10 mouse cellular contexts compared by ENCODE assay signal in genomic region chr13:47650093-47650492, GRCm38 (mm10).
A peak's percentile ranks its signal among the peaks of the same experiment; 100 is the strongest.
DNase-seq lines count a peak whose midpoint lies in the region; ATAC-seq and TF ChIP-seq lines count a peak whose summit lies in the region.
"Had no signal": no experiment of that assay in that cellular context is flagged by ENCODE, and none has a peak within 500 bp of the region (broad histone marks: within the 10 kb centered on the region; RNA-seq: fewer than 3 reads in every experiment).

No protein-coding gene starts in this region.

- H3K4me2 ChIP-seq in heart, embryonic 14.5 days (ENCODE audit: low read length), result peak overlapping the region; percentile 60
- H3K4me2 ChIP-seq in limb, embryonic 14.5 days (replicated peaks; ENCODE audit: low read depth, low read length, severe bottlenecking), result peak overlapping the region; percentile 31

- no peak for TF ChIP-seq POLR2A in limb, embryonic 14.5 days (IDR thresholded peaks at IDR 0.05; ENCODE audit: borderline replicate concordance, extremely low read depth, insufficient read depth, insufficient read length)

- peak; percentile 39 to 42 for DNase-seq in heart, adult 18-20 months
- DNase-seq in heart, postnatal 25 days (ENCODE audit: low spot score), result no peak
- peak; percentile 14 for DNase-seq in R1 (ENCODE audit: low read depth, low spot score)
- no peak for DNase-seq in limb, embryonic 14.5 days (ENCODE audit: low spot score)
- DNase-seq in yolk sac, embryonic 10.5 days (ENCODE audit: low spot score), result no peak
- no peak for DNase-seq in natural killer cell, adult 2 months (ENCODE audit: low spot score in 2 of 2)
- DNase-seq: left cerebral cortex, postnatal 4 days; right cerebral cortex, postnatal 4 days had no signal

- H3K4me3 ChIP-seq in heart, embryonic 14.5 days (ENCODE audit: control insufficient read depth in 1 of 2, insufficient read depth in 1 of 2, low read depth in 1 of 2, low read length in 2 of 2), result peak overlapping the region; percentile 20 to 26; a peak in 3 of 4 replicates
- peak overlapping the region; percentile 17; the same call in 1 of the 2 replicates for H3K4me3 ChIP-seq in limb, embryonic 14.5 days (replicated peaks; ENCODE audit: low read length)

- ATAC-seq in heart, embryonic 14.5 days (ENCODE audit: insufficient number of reproducible peaks, insufficient read depth, low FRiP score, low read depth), result no peak
- no peak for ATAC-seq in limb, embryonic 14.5 days (ENCODE audit: low FRiP score, low read depth)
- ATAC-seq in activated CD4-positive, CD25-positive, alpha-beta regulatory T cell, adult 4 months, result no peak

- no peaks in the 10 kb centered on the region for H3K27me3 ChIP-seq in heart, embryonic 14.5 days (ENCODE audit: control insufficient read depth, insufficient read depth, low read length)
- H3K27me3 ChIP-seq in limb, embryonic 14.5 days (ENCODE audit: control insufficient read depth, insufficient read depth, low read length), result no peaks in the 10 kb centered on the region

- H3K9ac ChIP-seq in heart, embryonic 14.5 days (ENCODE audit: low read length), result no peak overlapping the region
- no peak overlapping the region for H3K9ac ChIP-seq in limb, embryonic 14.5 days (ENCODE audit: low read depth, low read length, severe bottlenecking)

- H3K36me3 ChIP-seq in heart, embryonic 14.5 days (ENCODE audit: control insufficient read depth, insufficient read depth, low read length), result no peaks in the 10 kb centered on the region
- no peaks in the 10 kb centered on the region for H3K36me3 ChIP-seq in limb, embryonic 14.5 days (ENCODE audit: control insufficient read depth, insufficient read depth, low read length)

- H3K4me1 ChIP-seq in heart, embryonic 14.5 days (ENCODE audit: control insufficient read depth in 2 of 2, insufficient read depth in 2 of 2, low read length in 2 of 2), result peaks cover 4 to 6% of the 10 kb centered on the region in 2 experiments; a peak in 3 of 4 replicates
- H3K4me1 ChIP-seq in limb, embryonic 14.5 days (ENCODE audit: control insufficient read depth, insufficient read depth, low read length), result no peaks in the 10 kb centered on the region

- WGBS in heart, embryonic 14.5 days, result 71% methylated on average over 13 of the region's 13 CpGs
- 51% methylated on average over 13 of the region's 13 CpGs for WGBS in limb, embryonic 14.5 days

- H3K9me3 ChIP-seq in heart, embryonic 14.5 days (ENCODE audit: control insufficient read depth, low read length), result no peaks in the 10 kb centered on the region
- H3K9me3 ChIP-seq in limb, embryonic 14.5 days (ENCODE audit: control insufficient read depth, low read length), result no peaks in the 10 kb centered on the region

- H3K27ac ChIP-seq in heart, embryonic 14.5 days (replicated peaks in 1 of 2; ENCODE audit: control insufficient read depth in 1 of 2, insufficient read depth in 1 of 2, low read depth in 2 of 2, low read length in 2 of 2), result no peak overlapping the region
- no peak overlapping the region for H3K27ac ChIP-seq in limb, embryonic 14.5 days (replicated peaks; ENCODE audit: low read depth, low read length)

- intact Hi-C loops in heart, postnatal 25 days (cut with DNase I), result no loop called here

Comparison
In these comparisons a context has a peak if more than half of its experiments do, and no peak if none do; other contexts are left out.
1. DNase-seq: peak in heart, adult 18-20 months (2 of 2) and R1 (single experiment); none in heart, postnatal 25 days (single experiment), limb, embryonic 14.5 days (single experiment), yolk sac, embryonic 10.5 days (single experiment) and natural killer cell, adult 2 months (0 of 2).